Mouse (Mus musculus): Measurements from ENCODE around the gene Hoxd11. TPM values are rescaled to one million over a fixed set of nuclear protein-coding genes. Genes with fewer than 3 reads are reported as not detected.

Gene Hoxd11
- total RNA-seq, 2 experiments from 2014 or later, result 1.1 to 1.5 TPM

GRCm38 (mm10) chr2:74726973-74727639 lies 47.7 kb downstream of the Hoxd11 start:
- no peak for DNase-seq (ENCODE audit: low spot score in 2 of 2)

- no peak for DNase-seq (ENCODE audit: low spot score in 2 of 2)
Observed at GRCm38 (mm10) chr2:74727640-74728302, 48.4 kb downstream of the Hoxd11 start.

GRCm38 (mm10) chr2:74728303-74728680 lies 48.9 kb downstream of the Hoxd11 start:
- DNase-seq (ENCODE audit: low spot score in 2 of 2), result no peak

- DNase-seq (ENCODE audit: low spot score in 2 of 2), result no peak
Observed at GRCm38 (mm10) chr2:74730331-74730730, 51.0 kb downstream of the Hoxd11 start.

- DNase-seq (ENCODE audit: low spot score in 2 of 2), result no peak
Observed at GRCm38 (mm10) chr2:74731055-74731454, 51.7 kb downstream of the Hoxd11 start.

GRCm38 (mm10) chr2:74731799-74732512 lies 52.6 kb downstream of the Hoxd11 start:
- DNase-seq (ENCODE audit: low spot score in 2 of 2), result no peak

- no peak for DNase-seq (ENCODE audit: low spot score in 2 of 2)
Observed at GRCm38 (mm10) chr2:74732513-74733316, 53.4 kb downstream of the Hoxd11 start.

GRCm38 (mm10) chr2:74733317-74733661 lies 53.9 kb downstream of the Hoxd11 start:
- DNase-seq (ENCODE audit: low spot score in 2 of 2), result no peak

GRCm38 (mm10) chr2:74733765-74734164 lies 54.4 kb downstream of the Hoxd11 start:
- no peak for DNase-seq (ENCODE audit: low spot score in 2 of 2)

GRCm38 (mm10) chr2:74734451-74734850 lies 55.1 kb downstream of the Hoxd11 start:
- DNase-seq (ENCODE audit: low spot score in 2 of 2), result no peak

GRCm38 (mm10) chr2:74734996-74735811 lies 55.8 kb downstream of the Hoxd11 start:
- no peak for DNase-seq (ENCODE audit: low spot score in 2 of 2)

GRCm38 (mm10) chr2:74735851-74736687 lies 56.7 kb downstream of the Hoxd11 start:
- DNase-seq (ENCODE audit: low spot score in 2 of 2), result no peak

Small RNA genes lying within 50 kb of the gene (microRNA-seq; reads per million reads assigned to microRNA genes)
- not detected for gene Gm44463
- 7,736 reads per million, percentile 93 among the genes with 10 or more reads in this experiment for gene Mir10b

Other genes with a start within 250 kb of the Hoxd11 start
- gene Lnpk, start 100.1 kb upstream of the Hoxd11 start, total RNA-seq (2021), result 10 to 100 TPM; 50.7 to 58.1 TPM
- under 1 TPM in 1 of 2 experiments, not detected in 1; 0.05 TPM for gene Evx2, start 20.0 kb upstream of the Hoxd11 start, total RNA-seq (2021)
- not detected for gene Hoxd13, start 11.2 kb upstream of the Hoxd11 start, total RNA-seq (2021)
- gene Hoxd12, start 4.5 kb upstream of the Hoxd11 start, total RNA-seq (2021), result not detected
- gene Hoxd10, start 12.4 kb downstream of the Hoxd11 start, total RNA-seq (2021), result 1 to 10 TPM; 3.0 to 4.9 TPM
- 10 to 100 TPM in 1 of 2 experiments, 1 to 10 TPM in 1; 9.8 to 12.3 TPM for gene Hoxd9, start 18.2 kb downstream of the Hoxd11 start, total RNA-seq (2021)
- gene Hoxd8, start 25.1 kb downstream of the Hoxd11 start, total RNA-seq (2021), result 10 to 100 TPM; 35.9 to 41.6 TPM
- gene Hoxd3, start 32.4 kb downstream of the Hoxd11 start, total RNA-seq (2021), result under 1 TPM in 1 of 2 experiments, not detected in 1; 0.12 TPM
- gene Hoxd4, start 32.4 kb downstream of the Hoxd11 start, total RNA-seq (2021), result 1 to 10 TPM; 4.1 to 6.1 TPM
- gene Gm28230, start 47.2 kb downstream of the Hoxd11 start, total RNA-seq (2021), result under 1 TPM; 0.47 to 0.74 TPM
- gene Hoxd1, start 83.4 kb downstream of the Hoxd11 start, total RNA-seq (2021), result under 1 TPM in 1 of 2 experiments, not detected in 1; 0.20 TPM
- gene Mtx2, start 146.2 kb downstream of the Hoxd11 start, total RNA-seq (2021), result 10 to 100 TPM; 55.1 to 63.0 TPM